In the genomic region with DNA sequence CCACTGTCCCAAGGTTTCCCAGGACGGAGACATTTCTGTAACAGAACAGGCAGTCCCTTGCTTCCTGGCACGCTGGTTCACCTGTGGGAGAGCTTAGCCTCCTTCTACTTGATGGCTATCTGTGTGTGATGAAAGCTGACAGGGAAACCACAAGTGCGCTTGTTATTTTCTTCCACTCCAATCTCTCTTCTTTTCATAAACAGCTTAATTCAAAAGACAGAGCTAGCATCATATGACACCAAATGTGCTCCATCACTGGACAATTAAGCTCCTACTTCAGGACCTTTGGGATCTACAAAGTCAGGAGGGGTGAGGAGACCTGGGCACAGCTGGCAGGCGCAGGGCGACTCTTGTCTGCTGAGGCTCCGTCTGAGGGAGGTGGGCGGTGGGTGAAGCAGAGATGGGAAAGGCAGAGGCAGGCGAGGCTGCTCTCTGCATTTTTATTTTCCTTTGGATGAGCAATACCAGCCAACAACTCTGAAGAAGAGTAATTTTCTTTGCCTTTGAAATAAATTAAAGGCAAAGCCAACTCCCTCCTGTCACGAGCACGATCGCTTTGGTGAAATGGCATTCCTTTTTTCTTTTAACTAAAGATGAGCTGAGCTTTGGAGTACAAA, we compare ENCODE assay signal across 31 mouse cellular contexts.
DNase-seq lines count a peak whose midpoint lies in the region; ATAC-seq and TF ChIP-seq lines count a peak whose summit lies in the region.
"Had no signal": no experiment of that assay in that cellular context is flagged by ENCODE, and none has a peak within 500 bp of the region (broad histone marks: within the 10 kb centered on the region; RNA-seq: fewer than 3 reads in every experiment).

No protein-coding gene starts in this region.

- intact Hi-C loops in left cerebral cortex, adult 2 months (cut with DNase I) = no loop called here
- intact Hi-C loops in left cerebral cortex, postnatal 14 days (cut with DNase I) = no loop called here

- no peaks in the 10 kb centered on the region for H3K27me3 ChIP-seq in midbrain, embryonic 16.5 days (ENCODE audit: control insufficient read depth, insufficient read depth, low read depth, low read length)
- H3K27me3 ChIP-seq: embryonic facial prominence, embryonic 13.5 days; forebrain, embryonic 15.5 days; heart, embryonic 12.5 days; intestine, embryonic 15.5 days; neural tube, embryonic 15.5 days had no signal

- 67% methylated on average over 11 of the region's 11 CpGs for WGBS in midbrain, embryonic 16.5 days

- H3K4me3 ChIP-seq in left cerebral cortex, adult 2 months = no peak overlapping the region
- no peak overlapping the region for H3K4me3 ChIP-seq in midbrain, embryonic 16.5 days (ENCODE audit: low read depth, low read length)
- H3K4me3 ChIP-seq: embryonic facial prominence, embryonic 13.5 days; forebrain, embryonic 10.5 days; forebrain, embryonic 15.5 days; heart, adult 2 months; heart, embryonic 12.5 days; intestine, embryonic 15.5 days; neural tube, embryonic 15.5 days had no signal

- ATAC-seq in frontal cortex, adult (ENCODE audit: low TSS enrichment) = peak; percentile 71
- ATAC-seq in midbrain, embryonic 16.5 days = no peak
- ATAC-seq: forebrain, embryonic 15.5 days; hindbrain, postnatal 0 days; intestine, embryonic 15.5 days had no signal

- H3K4me1 ChIP-seq in midbrain, embryonic 16.5 days (ENCODE audit: control insufficient read depth, insufficient read depth, low read length) = peaks cover 10% of the 10 kb centered on the region
- H3K4me1 ChIP-seq: forebrain, embryonic 15.5 days; intestine, embryonic 15.5 days had no signal

- H3K9me3 ChIP-seq in midbrain, embryonic 16.5 days (replicated peaks; ENCODE audit: control insufficient read depth, low read length, poor library complexity, severe bottlenecking) = no peaks in the 10 kb centered on the region
- H3K9me3 ChIP-seq: embryonic facial prominence, embryonic 13.5 days; forebrain, embryonic 15.5 days; intestine, embryonic 15.5 days; neural tube, embryonic 15.5 days had no signal

- H3K27ac ChIP-seq in left cerebral cortex, adult 2 months = peak overlapping the region; percentile 53
- H3K27ac ChIP-seq in midbrain, embryonic 16.5 days (ENCODE audit: low read length) = peak overlapping the region; percentile 64
- H3K27ac ChIP-seq: embryonic facial prominence, embryonic 13.5 days; forebrain, embryonic 10.5 days; forebrain, embryonic 15.5 days; heart, adult 2 months; hindbrain, postnatal 0 days; intestine, embryonic 15.5 days; liver, embryonic 14.5 days; macrophage; neural tube, embryonic 15.5 days had no signal

- H3K4me2 ChIP-seq in midbrain, embryonic 16.5 days (ENCODE audit: low read length) = no peak overlapping the region
- H3K4me2 ChIP-seq: embryonic facial prominence, embryonic 13.5 days; forebrain, embryonic 15.5 days; heart, embryonic 12.5 days; intestine, embryonic 15.5 days; neural tube, embryonic 15.5 days had no signal

- H3K9ac ChIP-seq in midbrain, embryonic 16.5 days (ENCODE audit: low read depth, low read length) = no peak overlapping the region
- H3K9ac ChIP-seq: embryonic facial prominence, embryonic 13.5 days; forebrain, embryonic 15.5 days; heart, embryonic 12.5 days; intestine, embryonic 15.5 days; liver, embryonic 14.5 days; neural tube, embryonic 15.5 days had no signal

- no peak for DNase-seq in frontal cortex, postnatal 36 days (ENCODE audit: low spot score in 2 of 2)
- peak in 1 of 2 experiments; percentile 22 for DNase-seq in left cerebral cortex, adult 2 months (ENCODE audit: extremely low spot score in 1 of 2, low spot score in 2 of 2)
- DNase-seq in left cerebral cortex, postnatal 14 days (ENCODE audit: low spot score in 2 of 2) = no peak
- DNase-seq in right cerebral cortex, adult 18-20 months = peak; percentile 58
- DNase-seq in right cerebral cortex, postnatal 4 days = no peak
- no peak for DNase-seq in adrenal gland, adult 18-20 months (ENCODE audit: low spot score in 2 of 2)
- DNase-seq: adrenal gland, postnatal 25 days; cerebellum, adult 18-20 months; cerebellum, postnatal 10 days; gastrocnemius, postnatal 25 days; heart, adult 2 months; heart, postnatal 4 days; kidney, adult 8-10 months; kidney, postnatal 10 days; layer of hippocampus, adult 9-11 months; liver; lung, adult 2 months; lung, postnatal 10 days; thymus, adult 2 months; thymus, postnatal 36 days had no signal

- H3K36me3 ChIP-seq in midbrain, embryonic 16.5 days (ENCODE audit: control insufficient read depth, insufficient read depth, low read length) = no peaks in the 10 kb centered on the region
- H3K36me3 ChIP-seq: embryonic facial prominence, embryonic 13.5 days; forebrain, embryonic 10.5 days; forebrain, embryonic 15.5 days; heart, embryonic 12.5 days; intestine, embryonic 15.5 days; neural tube, embryonic 15.5 days had no signal

- no peak for TF ChIP-seq CTCF in left cerebral cortex, adult 2 months (IDR thresholded peaks at IDR 0.05)
